Mouse (Mus musculus) lung, postnatal 25 days (tissue): ENCODE results near the gene Ube4b.

Experiments
- DNase-seq: peaks from one replicate; pipeline ENCODE4 v3.0.0; 2022; ENCODE audit warnings: low spot score

The Ube4b gene

GRCm38 (mm10) chr4:149304466-149304865, 122.1 kb downstream of the Ube4b start:
- no peak for DNase-seq

DNA sequence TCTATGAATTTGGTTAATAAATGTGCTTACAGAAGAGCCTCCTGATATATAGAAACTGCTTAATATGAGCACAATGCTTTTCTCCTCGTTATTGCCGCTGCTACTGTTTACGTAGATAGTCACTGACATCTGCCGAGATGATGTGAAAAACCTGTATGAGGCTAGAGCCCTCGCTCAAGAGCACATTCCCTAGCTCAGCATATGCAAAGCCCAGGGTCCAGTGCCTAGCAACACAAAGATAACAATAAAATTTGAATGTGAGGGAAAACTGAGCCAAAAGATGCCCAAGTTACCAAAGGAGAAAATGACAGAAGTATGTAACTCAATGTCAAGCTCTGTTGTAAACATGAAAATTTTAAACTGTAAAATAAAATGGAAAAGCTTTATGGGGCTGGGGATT, 123.0 kb downstream of the Ube4b start:
- DNase-seq: no peak

- no peak for DNase-seq
These were observed 123.8 kb downstream of the Ube4b start for GRCm38 (mm10) chr4:149302751-149303150.

GRCm38 (mm10) chr4:149302136-149302535, 124.4 kb downstream of the Ube4b start:
- no peak for DNase-seq

DNA sequence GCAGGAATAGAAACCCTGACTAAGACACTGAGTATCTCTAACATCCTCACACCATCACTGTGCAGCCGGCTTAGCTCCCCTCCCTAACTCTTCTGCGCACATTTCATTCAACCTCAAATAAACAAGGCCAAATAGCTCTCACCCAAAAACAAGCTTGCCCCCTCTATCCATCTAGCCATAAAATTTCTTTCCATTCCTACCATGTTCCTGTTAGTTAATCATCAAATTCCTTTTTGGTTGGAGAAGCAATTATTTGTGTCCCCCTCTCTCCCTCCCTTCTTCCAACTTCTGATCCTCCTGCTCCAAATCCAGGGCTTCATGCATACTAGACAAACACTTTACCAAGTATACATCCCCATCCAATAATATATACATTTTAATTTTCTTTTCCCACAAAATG, 130.0 kb downstream of the Ube4b start:
- DNase-seq: no peak

GRCm38 (mm10) chr4:149292984-149293383, 133.6 kb downstream of the Ube4b start:
- DNase-seq: no peak

DNA sequence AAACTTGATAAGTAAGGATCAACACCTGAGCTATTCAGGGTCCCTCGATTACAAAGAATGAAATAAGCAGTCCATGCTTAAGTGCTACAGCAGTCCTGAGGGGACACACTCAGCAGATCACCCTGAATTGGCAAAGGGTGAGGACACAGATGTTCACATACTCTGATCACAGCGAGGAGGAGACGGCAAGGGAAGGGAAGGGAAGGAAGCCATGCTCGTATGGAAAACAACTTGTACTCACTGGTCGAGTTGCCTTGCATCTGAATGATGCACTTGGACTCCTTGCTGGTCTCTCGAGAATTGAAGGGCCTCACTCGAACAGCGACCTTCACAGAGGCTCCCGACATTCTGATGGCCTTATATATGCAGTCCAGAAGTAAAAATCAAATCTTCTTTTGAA, 135.5 kb downstream of the Ube4b start:
- no peak for DNase-seq

DNA sequence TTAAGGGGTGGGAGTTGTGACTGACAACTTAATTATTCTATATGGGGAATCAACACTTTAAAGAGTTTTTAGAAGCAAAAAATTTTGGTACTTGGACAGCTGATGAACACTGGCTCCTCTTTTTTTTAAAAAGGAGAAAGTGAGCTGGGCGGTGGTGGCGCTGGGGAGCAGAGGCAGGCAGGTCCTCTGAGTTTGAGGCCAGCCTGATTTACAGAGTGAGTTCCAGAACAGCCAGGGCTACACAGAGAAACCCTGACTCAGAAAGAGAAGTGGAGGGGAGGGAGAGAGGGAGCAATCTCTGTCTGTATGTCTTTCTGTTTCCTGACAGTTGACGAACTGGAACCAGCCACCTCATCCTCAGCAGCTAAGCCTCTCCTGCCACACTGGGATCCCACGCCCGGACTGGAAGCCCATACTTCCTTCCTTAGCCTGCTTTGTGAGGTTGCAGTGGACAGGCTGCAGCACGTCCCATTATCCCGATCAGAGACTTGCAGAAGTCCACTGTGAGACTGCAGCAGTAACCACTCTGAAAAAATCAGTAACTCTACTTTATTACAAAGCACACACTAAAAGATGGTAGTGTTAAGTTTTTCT, 136.3 kb downstream of the Ube4b start:
- DNase-seq: no peak

DNA sequence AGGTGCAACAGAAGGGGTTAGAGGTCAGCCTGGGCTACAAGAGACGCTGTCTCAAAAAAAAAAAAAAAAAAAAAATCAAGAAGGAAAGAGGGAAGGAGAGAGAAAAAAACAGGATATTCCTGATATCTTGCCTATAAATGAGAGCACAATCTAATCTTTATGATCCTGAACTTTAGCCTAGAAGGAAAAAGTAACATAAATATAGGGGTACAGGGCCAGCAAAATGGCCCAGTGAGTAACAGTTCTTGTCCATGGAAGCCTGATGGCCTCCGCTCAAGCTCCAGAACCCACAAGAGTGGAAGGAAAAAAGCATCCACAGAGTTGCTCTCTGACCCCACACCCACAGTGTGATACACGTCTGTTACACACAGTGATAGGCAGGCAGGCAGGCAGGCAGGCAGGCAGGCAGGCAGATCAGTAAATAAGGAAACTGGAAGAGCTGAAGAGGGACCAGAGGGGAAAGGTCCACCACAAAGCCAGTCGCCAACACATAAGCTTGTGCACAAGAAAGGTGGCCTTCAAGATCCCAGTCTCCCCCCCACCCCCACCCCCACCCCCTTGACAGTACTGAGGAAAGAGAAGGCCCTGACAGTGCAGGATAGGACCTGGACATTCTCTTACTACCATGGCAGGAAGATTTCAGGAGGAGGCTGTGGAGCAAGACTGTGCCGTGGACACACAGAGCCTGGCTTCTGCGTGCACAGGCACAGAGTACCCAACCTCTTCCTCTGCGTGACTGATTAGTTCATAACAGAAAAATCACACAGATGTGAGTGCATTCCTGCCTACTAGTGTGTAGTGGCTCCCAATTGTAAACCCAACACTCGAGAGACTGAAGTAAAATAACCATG, 140.0 kb downstream of the Ube4b start:
- DNase-seq: no peak

- no peak for DNase-seq
These were observed 140.9 kb downstream of the Ube4b start for GRCm38 (mm10) chr4:149285691-149286090.

GRCm38 (mm10) chr4:149283018-149283417, 143.5 kb downstream of the Ube4b start:
- no peak for DNase-seq

- DNase-seq: no peak
These were observed 144.4 kb downstream of the Ube4b start for GRCm38 (mm10) chr4:149282025-149282738.
